Mouse (Mus musculus) neural tube, embryonic 12.5 days (tissue): ENCODE measurements around the gene Olfr1423. TPM values are rescaled to one million over a fixed set of nuclear protein-coding genes. Genes with fewer than 3 reads are reported as not detected.
"Not testable (repeated sequence)": the region's sequence is repeated elsewhere in the genome, so short reads cannot be mapped to it uniquely, and the experiment has no call there.

Experiments
- ATAC-seq: fragments of 200-750 bp; cut with Nextera tagmentation; 2 replicates; pipeline ENCODE4 v1.8.0; 2017; ENCODE audit warnings: low read depth, mild to moderate bottlenecking, moderate TSS enrichment, moderate library complexity; ENCODE audit not compliant: low FRiP score
- H3K27ac ChIP-seq: fragments of 300-500 bp; sonication (generic); 2 replicates; pipeline ENCODE4 v1.5.1; 2016
- H3K27me3 ChIP-seq: fragments of 300-500 bp; sonication (generic); replicated peaks from 2 replicates; pipeline ENCODE4 v1.6.1; 2016; ENCODE audit warnings: mild to moderate bottlenecking
- H3K36me3 ChIP-seq: fragments of 300-500 bp; sonication (generic); 2 replicates; pipeline ENCODE4 v1.6.1; 2016; ENCODE audit warnings: mild to moderate bottlenecking
- H3K4me1 ChIP-seq: fragments of 300-500 bp; sonication (generic); 2 replicates; pipeline ENCODE4 v1.6.1; 2016
- H3K4me2 ChIP-seq: fragments of 300-500 bp; sonication (generic); replicated peaks from 2 replicates; pipeline ENCODE4 v1.6.1; 2016; ENCODE audit warnings: mild to moderate bottlenecking
- H3K4me3 ChIP-seq: fragments of 300-500 bp; sonication (generic); 2 replicates; pipeline ENCODE4 v1.5.1; 2016
- H3K9ac ChIP-seq: fragments of 300-500 bp; sonication (generic); 2 replicates; pipeline ENCODE4 v1.6.1; 2016; ENCODE audit warnings: mild to moderate bottlenecking
- H3K9me3 ChIP-seq: fragments of 300-500 bp; sonication (generic); 2 replicates; pipeline ENCODE4 v1.6.1; 2016; ENCODE audit warnings: mild to moderate bottlenecking
- WGBS: fragments of 180-500 bp; shearing (Covaris S2); methylation state at CpG from one replicate; pipeline ENCODE4 v1.1.7; 2016; 5-methylcytosine and 5-hydroxymethylcytosine counted together
- polyA plus RNA-seq: library from polyadenylated mRNA; unstranded; fragments of >200 nt; fragmentation: Nextera tagmentation; extraction: Ambion mirVana; gene quantifications from 2 replicates; pipeline ENCODE4 v1.2.1, GENCODE M21; 2016

Olfr1423 gene
- polyA plus RNA-seq, 1 experiment from 2014 or later = not detected

DNA sequence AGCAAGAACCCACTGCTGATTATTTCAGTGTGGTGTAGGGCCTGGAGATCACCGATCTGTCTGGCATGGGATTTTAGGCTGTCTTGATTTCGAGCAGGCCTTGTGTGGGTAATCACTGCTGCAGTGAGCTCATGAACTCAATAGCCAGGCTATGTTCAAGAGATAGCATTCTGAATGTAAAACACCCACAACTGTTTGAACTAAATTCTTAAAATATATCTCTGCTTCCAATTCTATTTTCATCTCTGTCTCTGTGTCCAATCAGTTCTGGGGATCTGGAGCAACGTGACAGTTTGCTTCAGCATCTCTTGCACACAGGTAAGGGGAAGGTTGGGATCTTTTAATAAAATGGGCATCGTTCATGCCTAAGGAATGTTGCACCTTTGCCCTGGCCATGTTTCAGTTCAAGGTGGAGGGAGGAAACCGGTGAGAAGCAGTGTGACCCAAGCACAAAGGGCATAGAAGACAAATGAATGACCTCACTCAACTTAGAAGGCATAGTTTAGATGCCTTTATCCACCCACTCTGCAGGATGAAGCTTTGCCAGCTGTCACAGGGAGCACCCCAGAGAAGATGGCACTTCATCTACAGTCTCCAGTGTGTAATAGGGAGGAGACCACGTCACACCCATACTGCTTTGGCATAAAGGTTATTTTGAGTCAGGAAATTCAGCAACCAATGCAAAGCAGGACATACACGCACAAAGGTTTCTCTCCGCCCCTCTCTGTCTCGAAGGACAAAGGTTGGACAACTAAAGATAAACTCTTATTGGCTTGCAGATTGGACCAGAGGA lies 36.7 kb downstream of the Olfr1423 start:
- H3K4me2 ChIP-seq = peak overlapping the region; percentile 66
- no peaks in the 10 kb centered on the region for H3K9me3 ChIP-seq
- no peak for ATAC-seq
- no peaks in the 10 kb centered on the region for H3K27me3 ChIP-seq
- H3K9ac ChIP-seq = no peak overlapping the region
- WGBS = 61% methylated on average over 9 of the region's 9 CpGs
- no peaks in the 10 kb centered on the region for H3K36me3 ChIP-seq
- peaks cover 4% of the 10 kb centered on the region; the same call in 1 of the 2 replicates for H3K4me1 ChIP-seq
- H3K27ac ChIP-seq = no peak overlapping the region
- no peak overlapping the region; the same call in 1 of the 2 replicates for H3K4me3 ChIP-seq

DNA sequence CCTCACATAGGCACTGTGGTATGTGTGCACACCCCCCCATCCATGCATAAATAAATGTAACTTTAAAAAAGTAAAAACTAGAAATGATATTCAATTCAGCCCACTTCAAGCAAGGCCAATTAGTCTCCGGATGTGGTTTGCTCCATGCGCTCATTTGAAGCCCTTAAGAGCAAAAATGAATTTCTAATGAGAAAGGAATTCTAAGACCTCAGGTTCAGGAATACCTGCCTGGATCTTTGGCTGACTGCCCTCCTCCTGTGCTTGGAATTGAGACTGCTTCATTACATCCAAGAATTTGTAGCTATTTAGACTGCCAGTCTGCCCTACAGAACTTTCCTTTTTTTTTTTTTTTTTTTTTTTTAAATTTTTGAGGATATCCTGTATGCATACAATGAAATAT lies 37.5 kb downstream of the Olfr1423 start:
- Histone ChIP-seq H3K4me2 (no peak overlapping the region), H3K4me1 (peaks cover 4% of the 10 kb centered on the region; the same call in 1 of the 2 replicates), H3K36me3 (no peaks in the 10 kb centered on the region), H3K9me3 (no peaks in the 10 kb centered on the region), H3K27ac (no peak overlapping the region), H3K4me3 (no peak overlapping the region), H3K27me3 (no peaks in the 10 kb centered on the region), H3K9ac (no peak overlapping the region)
- no peak for ATAC-seq
- 91% methylated on average over 2 of the region's 2 CpGs for WGBS

DNA sequence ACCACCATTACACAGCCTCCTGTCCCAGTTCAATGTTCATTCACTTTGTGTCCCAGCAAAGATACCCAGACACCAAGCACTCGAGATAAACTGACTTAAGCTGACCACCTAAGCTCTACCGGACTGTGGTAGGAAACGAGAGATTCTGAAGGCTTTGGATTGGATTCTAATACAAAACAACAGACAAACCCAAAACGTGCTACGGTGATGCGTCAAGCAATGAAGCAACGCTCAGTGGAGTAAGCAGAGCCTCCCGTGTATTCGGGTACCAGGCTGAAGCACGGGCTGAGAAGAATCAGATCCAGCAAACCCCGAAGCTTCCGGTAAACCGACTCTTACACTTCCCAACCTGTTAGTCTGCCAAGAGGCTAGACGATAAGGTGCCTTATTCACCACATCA lies 38.3 kb downstream of the Olfr1423 start:
- H3K27ac ChIP-seq = no peak overlapping the region
- WGBS = 52% methylated on average over 14 of the region's 14 CpGs
- peak overlapping the region; percentile 44 for H3K4me2 ChIP-seq
- ATAC-seq = no peak
- no peaks in the 10 kb centered on the region for H3K36me3 ChIP-seq
- H3K4me3 ChIP-seq = 0 out of 2 replicates have a peak overlapping the region, but pooled peaks have one; percentile 9
- H3K9me3 ChIP-seq = no peaks in the 10 kb centered on the region
- H3K27me3 ChIP-seq = no peaks in the 10 kb centered on the region
- H3K9ac ChIP-seq = no peak overlapping the region
- H3K4me1 ChIP-seq = peaks cover 4% of the 10 kb centered on the region; the same call in 1 of the 2 replicates

DNA sequence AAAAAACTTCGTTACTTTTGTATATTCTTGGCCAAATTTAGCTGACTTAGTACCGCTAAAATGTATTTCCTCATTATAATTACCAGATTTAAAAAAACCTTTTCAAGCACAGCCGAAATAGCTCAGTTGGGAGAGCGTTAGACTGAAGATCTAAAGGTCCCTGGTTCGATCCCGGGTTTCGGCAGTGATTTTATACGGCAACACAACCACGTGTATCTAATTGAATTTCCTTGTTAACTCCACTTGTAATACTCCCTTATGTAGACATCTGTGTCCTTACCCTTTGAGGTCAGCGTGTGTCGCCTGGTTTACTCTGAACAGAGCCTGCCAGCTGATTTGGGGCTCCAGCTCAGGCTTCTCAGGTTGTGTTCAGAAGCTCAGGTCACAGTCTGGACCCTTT lies 39.0 kb downstream of the Olfr1423 start:
- peak overlapping the region; percentile 9; the same call in 1 of the 2 replicates for H3K4me3 ChIP-seq
- H3K36me3 ChIP-seq = no peaks in the 10 kb centered on the region
- ATAC-seq = no peak
- no peak overlapping the region for H3K9ac ChIP-seq
- no peak overlapping the region for H3K27ac ChIP-seq
- H3K4me2 ChIP-seq = peak overlapping the region; percentile 44
- H3K9me3 ChIP-seq = no peaks in the 10 kb centered on the region
- H3K27me3 ChIP-seq = no peaks in the 10 kb centered on the region
- 2% methylated on average over 11 of the region's 11 CpGs for WGBS
- H3K4me1 ChIP-seq = peaks cover under 1% of the 10 kb centered on the region; the same call in 1 of the 2 replicates

- ATAC-seq = no peak
- Histone ChIP-seq H3K9ac (no peak overlapping the region), H3K36me3 (no peaks in the 10 kb centered on the region), H3K4me1 (no peaks in the 10 kb centered on the region; the same call in 1 of the 2 replicates), H3K27me3 (no peaks in the 10 kb centered on the region), H3K27ac (no peak overlapping the region), H3K4me3 (no peak overlapping the region), H3K9me3 (no peaks in the 10 kb centered on the region), H3K4me2 (no peak overlapping the region)
- 28% methylated on average over 3 of the region's 3 CpGs for WGBS
These were observed 39.4 kb downstream of the Olfr1423 start for GRCm38 (mm10) chr19:12001686-12002085.

DNA sequence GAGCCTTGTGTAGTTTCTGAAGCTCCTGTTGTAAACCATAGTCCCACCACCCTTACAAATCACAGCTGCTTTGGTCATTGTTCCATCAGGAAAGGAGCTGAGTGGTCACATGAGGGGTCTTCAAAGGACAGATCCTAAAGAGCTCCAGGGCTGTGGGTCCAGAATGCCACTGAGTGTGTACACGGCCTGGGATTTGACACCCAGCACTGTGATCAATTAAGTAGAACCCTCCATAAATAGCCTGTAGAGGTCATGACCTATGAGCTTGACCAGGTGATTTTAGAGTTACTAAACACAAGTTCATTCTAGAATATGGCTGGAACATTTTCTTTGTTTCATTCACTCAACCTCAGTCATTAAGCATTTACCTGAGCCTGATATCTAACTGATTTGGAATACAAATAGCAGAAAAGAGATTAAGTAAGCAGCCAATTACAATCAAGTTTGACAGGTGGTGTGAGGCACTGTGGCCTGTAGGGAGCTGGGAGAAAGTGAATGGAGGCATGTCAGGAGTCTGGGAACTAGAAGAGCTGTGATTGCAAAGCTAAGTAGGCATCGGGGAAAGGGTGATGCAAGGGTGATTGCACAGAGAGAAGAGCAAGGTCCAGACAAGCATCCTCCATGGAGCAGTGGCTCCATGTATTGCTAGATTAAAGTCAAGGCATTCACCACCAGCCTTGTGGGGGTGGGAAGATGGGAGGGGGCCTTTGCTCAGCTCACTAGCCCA lies 45.2 kb downstream of the Olfr1423 start:
- ATAC-seq = no peak

DNA sequence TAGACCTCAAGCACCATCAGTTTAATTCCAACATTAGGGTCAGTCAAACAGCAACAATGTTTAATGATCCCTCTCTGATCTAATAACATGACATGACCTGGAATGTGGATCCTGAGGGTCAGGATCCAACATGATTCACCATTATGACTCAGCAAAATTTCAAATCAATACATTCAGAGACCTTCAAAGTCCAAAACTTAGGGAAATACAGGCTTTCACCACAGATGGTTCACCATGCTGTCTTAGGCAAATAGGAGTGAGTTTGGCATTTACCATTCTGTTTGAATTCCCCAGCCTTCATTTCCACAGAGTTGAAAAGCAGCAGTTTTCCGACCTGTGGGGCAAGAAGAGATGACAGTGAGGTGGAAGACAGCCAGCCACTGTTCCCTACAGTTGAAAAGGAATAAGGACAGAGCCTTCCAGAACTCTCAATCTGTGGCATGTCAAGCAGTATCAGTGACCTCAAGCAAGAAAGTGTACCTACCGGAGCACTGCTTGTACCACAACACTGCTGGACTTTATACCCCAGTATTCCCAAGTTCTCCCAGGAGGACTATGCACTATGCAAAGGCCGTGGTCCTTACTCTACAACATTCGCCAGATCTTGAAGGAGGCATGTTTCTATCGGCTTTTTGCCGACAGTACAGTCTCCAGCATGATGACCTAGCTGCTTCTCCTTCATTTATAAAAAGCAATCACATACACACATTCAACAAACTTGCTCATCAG lies 46.2 kb downstream of the Olfr1423 start:
- Histone ChIP-seq H3K27me3 (no peaks in the 10 kb centered on the region), H3K4me3 (no peak overlapping the region), H3K4me1 (no peaks in the 10 kb centered on the region), H3K9ac (no peak overlapping the region), H3K36me3 (peaks cover 50% of the 10 kb centered on the region), H3K4me2 (no peak overlapping the region), H3K9me3 (no peaks in the 10 kb centered on the region), H3K27ac (no peak overlapping the region)
- ATAC-seq = no peak
- WGBS = 94% methylated on average over 6 of the region's 6 CpGs

More for the DNA sequence above, 45.2 kb downstream of the Olfr1423 start:
- H3K4me3 ChIP-seq = no peak overlapping the region
- H3K4me2 ChIP-seq = no peak overlapping the region
- no peaks in the 10 kb centered on the region for H3K27me3 ChIP-seq
- H3K9ac ChIP-seq = no peak overlapping the region
- H3K27ac ChIP-seq = no peak overlapping the region
- peaks cover 42% of the 10 kb centered on the region for H3K36me3 ChIP-seq
- H3K4me1 ChIP-seq = no peaks in the 10 kb centered on the region
- H3K9me3 ChIP-seq = no peaks in the 10 kb centered on the region
- 75% methylated on average over 2 of the region's 2 CpGs for WGBS

- H3K36me3 ChIP-seq = peaks cover 68% of the 10 kb centered on the region
- 94% methylated on average over 10 of the region's 10 CpGs for WGBS
- H3K27ac ChIP-seq = no peak overlapping the region
- H3K4me3 ChIP-seq = no peak overlapping the region
- no peaks in the 10 kb centered on the region for H3K4me1 ChIP-seq
- no peak overlapping the region for H3K9ac ChIP-seq
- no peak for ATAC-seq
- no peak overlapping the region for H3K4me2 ChIP-seq
- no peaks in the 10 kb centered on the region for H3K27me3 ChIP-seq
- H3K9me3 ChIP-seq = no peaks in the 10 kb centered on the region
These were observed 48.6 kb downstream of the Olfr1423 start for GRCm38 (mm10) chr19:11992441-11993029.

DNA sequence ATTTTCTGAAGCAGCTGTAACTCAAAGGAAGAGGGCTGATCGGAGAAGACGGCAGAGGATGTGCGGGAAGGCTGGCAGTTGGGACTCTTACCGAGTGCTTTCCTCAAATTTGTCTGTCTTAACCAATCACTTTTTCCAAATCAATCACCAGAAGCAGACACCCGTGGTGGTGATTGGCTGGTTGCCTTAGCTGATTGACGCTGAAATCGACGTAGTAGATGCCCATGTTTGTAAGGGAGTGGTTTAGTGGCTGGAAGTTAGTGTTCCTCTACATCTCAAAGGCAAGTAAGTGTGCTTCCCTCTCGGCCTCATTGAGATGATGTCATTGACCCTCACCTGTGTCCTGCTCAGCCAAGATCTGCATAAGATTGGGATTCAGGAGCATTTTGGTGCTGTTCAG lies 49.1 kb downstream of the Olfr1423 start:
- Histone ChIP-seq H3K4me2 (no peak overlapping the region), H3K4me3 (no peak overlapping the region), H3K27ac (no peak overlapping the region), H3K9ac (no peak overlapping the region), H3K9me3 (no peaks in the 10 kb centered on the region), H3K4me1 (no peaks in the 10 kb centered on the region), H3K27me3 (no peaks in the 10 kb centered on the region), H3K36me3 (peaks cover 72% of the 10 kb centered on the region)
- no peak for ATAC-seq
- 95% methylated on average over 9 of the region's 9 CpGs for WGBS

- 99% methylated on average over 7 of the region's 7 CpGs for WGBS
- no peaks in the 10 kb centered on the region for H3K4me1 ChIP-seq
- no peaks in the 10 kb centered on the region for H3K9me3 ChIP-seq
- no peak overlapping the region for H3K9ac ChIP-seq
- H3K36me3 ChIP-seq = peaks cover 69% of the 10 kb centered on the region
- ATAC-seq = no peak
- H3K4me2 ChIP-seq = no peak overlapping the region
- H3K27ac ChIP-seq = no peak overlapping the region
- no peak overlapping the region for H3K4me3 ChIP-seq
- H3K27me3 ChIP-seq = no peaks in the 10 kb centered on the region
These were observed 51.8 kb downstream of the Olfr1423 start for GRCm38 (mm10) chr19:11989334-11989733.

DNA sequence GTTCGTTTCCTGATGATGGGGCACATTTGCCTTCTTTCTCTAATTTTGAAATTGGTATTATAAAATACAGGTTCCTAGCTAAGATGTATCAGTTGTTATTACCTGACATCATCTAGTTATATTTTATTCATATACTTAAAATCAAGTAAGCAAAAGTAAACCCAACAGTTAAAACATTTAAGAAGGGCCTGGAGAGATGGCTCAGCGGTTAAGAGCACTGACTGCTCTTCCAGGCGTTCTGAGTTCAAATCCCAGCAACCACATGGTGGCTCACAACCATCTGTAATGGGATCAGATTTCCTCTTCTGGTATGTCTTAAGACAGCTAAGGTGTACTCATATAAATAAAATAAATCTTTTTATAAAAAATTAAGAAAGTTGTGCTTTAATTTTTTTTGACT lies 53.3 kb downstream of the Olfr1423 start:
- ATAC-seq = no peak
- no peaks in the 10 kb centered on the region for H3K27me3 ChIP-seq
- no peaks in the 10 kb centered on the region for H3K9me3 ChIP-seq
- no peak overlapping the region for H3K9ac ChIP-seq
- H3K4me1 ChIP-seq = no peaks in the 10 kb centered on the region
- peaks cover 74% of the 10 kb centered on the region for H3K36me3 ChIP-seq
- H3K27ac ChIP-seq = no peak overlapping the region
- no peak overlapping the region for H3K4me3 ChIP-seq
- no peak overlapping the region for H3K4me2 ChIP-seq
- WGBS = 88% methylated on average over 3 of the region's 3 CpGs

- ATAC-seq, H3K27ac ChIP-seq, H3K9ac ChIP-seq, H3K4me2 ChIP-seq, H3K9me3 ChIP-seq, H3K27me3 ChIP-seq, H3K4me3 ChIP-seq, H3K4me1 ChIP-seq: not testable (repeated sequence)
- peaks cover 76% of the 10 kb centered on the region for H3K36me3 ChIP-seq
- WGBS = 86% methylated on average over 5 of the region's 5 CpGs
These were observed 56.5 kb downstream of the Olfr1423 start for GRCm38 (mm10) chr19:11984614-11985013.
